ENCODE assay signal across 9 mouse cellular contexts in genomic region chr6:125350231-125350994, GRCm38 (mm10). TPM values are rescaled to one million over a fixed set of nuclear protein-coding genes. Genes with fewer than 3 reads are reported as not detected.
DNase-seq lines count a peak whose midpoint lies in the region; ATAC-seq lines count a peak whose summit lies in the region.
"Had no signal": no experiment of that assay in that cellular context is flagged by ENCODE, and none has a peak within 500 bp of the region (broad histone marks: within the 10 kb centered on the region; RNA-seq: fewer than 3 reads in every experiment).

No protein-coding gene starts in this region.

- H3K4me3 ChIP-seq in erythroblast, embryonic 14.5 days (replicated peaks), result peak overlapping the region; percentile 58
- peak overlapping the region; percentile 62 for H3K4me3 ChIP-seq in heart, embryonic 15.5 days
- peak overlapping the region; percentile 64 for H3K4me3 ChIP-seq in limb, embryonic 15.5 days
- peak overlapping the region; percentile 47 for H3K4me3 ChIP-seq in neural tube, embryonic 12.5 days

- no peaks in the 10 kb centered on the region for H3K9me3 ChIP-seq in erythroblast, embryonic 14.5 days (ENCODE audit: control insufficient read depth, low read length)
- no peaks in the 10 kb centered on the region for H3K9me3 ChIP-seq in heart, embryonic 15.5 days (replicated peaks)
- H3K9me3 ChIP-seq in limb, embryonic 15.5 days, result no peaks in the 10 kb centered on the region
- H3K9me3 ChIP-seq in neural tube, embryonic 12.5 days, result no peaks in the 10 kb centered on the region

- H3K9ac ChIP-seq in heart, embryonic 15.5 days, result peak overlapping the region; percentile 66
- peak overlapping the region; percentile 53 for H3K9ac ChIP-seq in limb, embryonic 15.5 days
- H3K9ac ChIP-seq in neural tube, embryonic 12.5 days, result peak overlapping the region; percentile 65

- H3K4me1 ChIP-seq in erythroblast, embryonic 14.5 days (ENCODE audit: control insufficient read depth), result peaks cover 17% of the 10 kb centered on the region
- peaks cover 61% of the 10 kb centered on the region for H3K4me1 ChIP-seq in heart, embryonic 15.5 days (replicated peaks)
- H3K4me1 ChIP-seq in limb, embryonic 15.5 days, result peaks cover 61% of the 10 kb centered on the region
- H3K4me1 ChIP-seq in neural tube, embryonic 12.5 days, result peaks cover 34% of the 10 kb centered on the region

- no peaks in the 10 kb centered on the region for H3K36me3 ChIP-seq in erythroblast, embryonic 14.5 days (ENCODE audit: control insufficient read depth)
- H3K36me3 ChIP-seq in heart, embryonic 15.5 days, result no peaks in the 10 kb centered on the region
- H3K36me3 ChIP-seq in limb, embryonic 15.5 days, result no peaks in the 10 kb centered on the region
- no peaks in the 10 kb centered on the region for H3K36me3 ChIP-seq in neural tube, embryonic 12.5 days

- peak overlapping the region; percentile 94 for H3K4me2 ChIP-seq in heart, embryonic 15.5 days
- peak overlapping the region; percentile 72 for H3K4me2 ChIP-seq in limb, embryonic 15.5 days
- peak overlapping the region; percentile 79 for H3K4me2 ChIP-seq in neural tube, embryonic 12.5 days (replicated peaks)

- peak overlapping the region; percentile 74 for H3K27ac ChIP-seq in heart, embryonic 15.5 days
- peak overlapping the region; percentile 85 for H3K27ac ChIP-seq in limb, embryonic 15.5 days
- H3K27ac ChIP-seq in neural tube, embryonic 12.5 days, result peak overlapping the region; percentile 17; the same call in 1 of the 2 replicates

- no peak for DNase-seq in thymus, postnatal 0 days (ENCODE audit: low spot score)

- WGBS in heart, embryonic 15.5 days, result 18% methylated on average over 20 of the region's 20 CpGs
- WGBS in limb, embryonic 15.5 days, result 1% methylated on average over 20 of the region's 20 CpGs
- 9% methylated on average over 20 of the region's 20 CpGs for WGBS in neural tube, embryonic 12.5 days

- ATAC-seq in erythroblast, adult 5-6 weeks (replicated peaks; ENCODE audit: low FRiP score, poor library complexity, severe bottlenecking), result no peak
- ATAC-seq in common myeloid progenitor, adult 5-6 weeks (replicated peaks; ENCODE audit: low read depth, poor library complexity, severe bottlenecking), result peak; percentile 14
- ATAC-seq in heart, embryonic 15.5 days (replicated peaks; ENCODE audit: insufficient number of reproducible peaks, insufficient read depth, low FRiP score, low read depth), result 0 out of 2 replicates have a peak, but pooled peaks have one; percentile 0
- peak; percentile 0; the same call in 1 of the 2 replicates for ATAC-seq in limb, embryonic 15.5 days (ENCODE audit: insufficient number of reproducible peaks, low FRiP score, low TSS enrichment, low read depth)
- 0 out of 2 replicates have a peak, but pooled peaks have one; percentile 23 for ATAC-seq in neural tube, embryonic 12.5 days (ENCODE audit: low FRiP score, low read depth)
- ATAC-seq in activated CD4-positive, CD25-positive, alpha-beta regulatory T cell, adult 4 months, result no peak

- H3K27me3 ChIP-seq in erythroblast, embryonic 14.5 days (ENCODE audit: control insufficient read depth), result peaks cover 28% of the 10 kb centered on the region
- no peaks in the 10 kb centered on the region for H3K27me3 ChIP-seq in heart, embryonic 15.5 days
- no peaks in the 10 kb centered on the region for H3K27me3 ChIP-seq in limb, embryonic 15.5 days
- peaks cover 10% of the 10 kb centered on the region for H3K27me3 ChIP-seq in neural tube, embryonic 12.5 days (replicated peaks)

RNA-seq across cellular contexts. Expression of gene Tnfrsf1a, which starts 1.3 kb away (rescaled TPM):
- 0.70 and 0.78 TPM in 2 replicates for polyA plus RNA-seq in erythroblast, embryonic 14.5 days (2012)
- 18.8 and 24.8 TPM in 2 replicates for total RNA-seq in erythroblast, adult 5-6 weeks (2015; ENCODE audit: low replicate concordance)
- 7.2 and 13.8 TPM in 2 replicates for total RNA-seq in erythroblast, adult 5-6 weeks (2017; ENCODE audit: low replicate concordance)
- total RNA-seq in common myeloid progenitor, adult 5-6 weeks (2017), result 28.3 and 33.1 TPM in 2 replicates
- polyA plus RNA-seq in heart, embryonic 15.5 days (2015; fragmentation: Nextera tagmentation; extraction: Ambion mirVana), result 42.8 and 56.4 TPM in 2 replicates
- polyA plus RNA-seq in limb, embryonic 15.5 days (2015; fragmentation: Nextera tagmentation; extraction: Ambion mirVana), result 95.6 and 98.8 TPM in 2 replicates
- polyA plus RNA-seq in neural tube, embryonic 12.5 days (2016; fragmentation: Nextera tagmentation; extraction: Ambion mirVana), result 22.7 and 23.3 TPM in 2 replicates
- polyA plus RNA-seq in activated CD4-positive, CD25-positive, alpha-beta regulatory T cell, adult 4 months (2017; shearing (Covaris generic)), result 10 to 100 TPM; 20.2 to 25.5 TPM
- polyA plus RNA-seq in thymus, postnatal 0 days (2015; fragmentation: Nextera tagmentation; extraction: Ambion mirVana), result 67.3 and 67.9 TPM in 2 replicates

RNA-seq across cellular contexts. Expression of gene Scnn1a, which starts 30.0 kb away (rescaled TPM):
- polyA plus RNA-seq in erythroblast, embryonic 14.5 days (2012), result 0.01 TPM in 1 of 2 replicates, not detected in the other
- total RNA-seq in erythroblast, adult 5-6 weeks (2015; ENCODE audit: low replicate concordance), result 4.6 and 7.9 TPM in 2 replicates
- total RNA-seq in erythroblast, adult 5-6 weeks (2017; ENCODE audit: low replicate concordance), result not detected in 2 replicates
- 0.55 and 0.63 TPM in 2 replicates for total RNA-seq in common myeloid progenitor, adult 5-6 weeks (2017)
- 0.81 and 2.8 TPM in 2 replicates for polyA plus RNA-seq in heart, embryonic 15.5 days (2015; fragmentation: Nextera tagmentation; extraction: Ambion mirVana)
- polyA plus RNA-seq in limb, embryonic 15.5 days (2015; fragmentation: Nextera tagmentation; extraction: Ambion mirVana), result 5.2 and 5.3 TPM in 2 replicates
- 0.13 and 0.47 TPM in 2 replicates for polyA plus RNA-seq in neural tube, embryonic 12.5 days (2016; fragmentation: Nextera tagmentation; extraction: Ambion mirVana)
- polyA plus RNA-seq in activated CD4-positive, CD25-positive, alpha-beta regulatory T cell, adult 4 months (2017; shearing (Covaris generic)), result not detected
- 9.0 and 9.5 TPM in 2 replicates for polyA plus RNA-seq in thymus, postnatal 0 days (2015; fragmentation: Nextera tagmentation; extraction: Ambion mirVana)
- total RNA-seq: CH12.LX had no signal

RNA-seq across cellular contexts. Expression of gene Plekhg6, which starts 30.2 kb away (rescaled TPM):
- not detected in 2 replicates for polyA plus RNA-seq in erythroblast, embryonic 14.5 days (2012)
- total RNA-seq in erythroblast, adult 5-6 weeks (2015; ENCODE audit: low replicate concordance), result not detected in 2 replicates
- total RNA-seq in erythroblast, adult 5-6 weeks (2017; ENCODE audit: low replicate concordance), result not detected in 2 replicates
- total RNA-seq in common myeloid progenitor, adult 5-6 weeks (2017), result not detected in 2 replicates
- polyA plus RNA-seq in heart, embryonic 15.5 days (2015; fragmentation: Nextera tagmentation; extraction: Ambion mirVana), result 0.05 and 0.37 TPM in 2 replicates
- 4.2 and 4.5 TPM in 2 replicates for polyA plus RNA-seq in limb, embryonic 15.5 days (2015; fragmentation: Nextera tagmentation; extraction: Ambion mirVana)
- polyA plus RNA-seq in neural tube, embryonic 12.5 days (2016; fragmentation: Nextera tagmentation; extraction: Ambion mirVana), result 0.09 and 0.15 TPM in 2 replicates
- polyA plus RNA-seq in activated CD4-positive, CD25-positive, alpha-beta regulatory T cell, adult 4 months (2017; shearing (Covaris generic)), result not detected
- 1.0 and 1.2 TPM in 2 replicates for polyA plus RNA-seq in thymus, postnatal 0 days (2015; fragmentation: Nextera tagmentation; extraction: Ambion mirVana)
- total RNA-seq: CH12.LX had no signal

RNA-seq across cellular contexts. Expression of gene Ltbr, which starts 36.7 kb away (rescaled TPM):
- polyA plus RNA-seq in erythroblast, embryonic 14.5 days (2012), result 0.20 and 0.26 TPM in 2 replicates
- 7.1 and 10.9 TPM in 2 replicates for total RNA-seq in erythroblast, adult 5-6 weeks (2015; ENCODE audit: low replicate concordance)
- total RNA-seq in erythroblast, adult 5-6 weeks (2017; ENCODE audit: low replicate concordance), result 2.6 and 7.2 TPM in 2 replicates
- total RNA-seq in common myeloid progenitor, adult 5-6 weeks (2017), result 23.2 and 25.0 TPM in 2 replicates
- 37.8 and 48.4 TPM in 2 replicates for polyA plus RNA-seq in heart, embryonic 15.5 days (2015; fragmentation: Nextera tagmentation; extraction: Ambion mirVana)
- polyA plus RNA-seq in limb, embryonic 15.5 days (2015; fragmentation: Nextera tagmentation; extraction: Ambion mirVana), result 47.0 and 50.5 TPM in 2 replicates
- polyA plus RNA-seq in neural tube, embryonic 12.5 days (2016; fragmentation: Nextera tagmentation; extraction: Ambion mirVana), result 17.0 and 18.7 TPM in 2 replicates
- not detected for polyA plus RNA-seq in activated CD4-positive, CD25-positive, alpha-beta regulatory T cell, adult 4 months (2017; shearing (Covaris generic))
- 29.6 and 30.9 TPM in 2 replicates for polyA plus RNA-seq in thymus, postnatal 0 days (2015; fragmentation: Nextera tagmentation; extraction: Ambion mirVana)
- total RNA-seq: CH12.LX had no signal

Comparison
In these comparisons a context has a peak if more than half of its experiments do, and no peak if none do; other contexts are left out.
1. ATAC-seq: peak in common myeloid progenitor, adult 5-6 weeks (single experiment), heart, embryonic 15.5 days (single experiment), limb, embryonic 15.5 days (single experiment) and neural tube, embryonic 12.5 days (single experiment); none in erythroblast, adult 5-6 weeks (single experiment) and activated CD4-positive, CD25-positive, alpha-beta regulatory T cell, adult 4 months (single experiment).
2. H3K27ac ChIP-seq: peak in every context shown above with its lines; median percentile 85 in limb, embryonic 15.5 days; 74 in heart, embryonic 15.5 days; 17 in neural tube, embryonic 12.5 days.
3. RNA of gene Tnfrsf1a, which starts 1.3 kb away (polyA plus RNA-seq): 95.6 to 98.8 TPM in limb, embryonic 15.5 days, 67.3 to 67.9 TPM in thymus, postnatal 0 days, 42.8 to 56.4 TPM in heart, embryonic 15.5 days, 20.2 to 25.5 TPM in activated CD4-positive, CD25-positive, alpha-beta regulatory T cell, adult 4 months and 22.7 to 23.3 TPM in neural tube, embryonic 12.5 days; 0.70 to 0.78 TPM in erythroblast, embryonic 14.5 days; every median in the first group is over 10 times any median in the second.
4. Peak in every context shown above with its lines, with median percentiles within 50 percentile points of each other: H3K4me3 ChIP-seq, H3K4me2 ChIP-seq and H3K9ac ChIP-seq.